Mouse (Mus musculus): ENCODE results near the gene Dppa3. TPM values are rescaled to one million over a fixed set of nuclear protein-coding genes. Genes with fewer than 3 reads are reported as not detected.
"Not testable (repeated sequence)": the region's sequence is repeated elsewhere in the genome, so short reads cannot be mapped to it uniquely, and the experiment has no call there.

Dppa3 gene
- polyA plus RNA-seq, 1 experiment from 2014 or later = not detected

DNA sequence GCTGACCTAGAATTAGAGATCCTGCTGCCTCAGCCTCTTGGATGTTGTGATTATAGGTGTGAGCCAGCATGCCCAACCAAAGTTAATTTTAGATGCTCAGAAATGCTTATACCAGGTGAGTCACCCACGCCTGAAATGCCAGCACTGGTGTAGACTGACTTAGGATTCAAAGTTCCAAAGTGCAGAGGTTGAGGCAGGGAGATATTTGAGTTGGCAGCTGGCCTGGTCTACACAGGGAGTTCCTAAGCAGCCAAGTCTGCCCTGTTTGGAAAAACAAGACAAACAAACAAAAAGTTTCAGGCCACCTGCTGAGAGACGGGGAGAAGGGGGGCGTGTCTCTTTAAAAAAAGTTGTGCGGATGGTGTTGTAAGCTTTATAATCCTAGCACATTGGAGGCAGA is 1.1 kb upstream of the Dppa3 start:
- H3K4me2 ChIP-seq (ENCODE audit: low read depth, low read length) = no peak overlapping the region
- H3K4me1 ChIP-seq (ENCODE audit: control insufficient read depth, insufficient read depth, low read length) = no peaks in the 10 kb centered on the region
- H3K27ac ChIP-seq (ENCODE audit: low read length) = no peak overlapping the region
- no peak for ATAC-seq (replicated peaks; ENCODE audit: extremely low read depth, insufficient read depth, low FRiP score)
- H3K9me3 ChIP-seq (replicated peaks; ENCODE audit: control insufficient read depth, low read length) = no peaks in the 10 kb centered on the region
- H3K9ac ChIP-seq (ENCODE audit: low read length) = no peak overlapping the region
- no peak overlapping the region for H3K4me3 ChIP-seq (ENCODE audit: low read length)
- WGBS = 69% methylated on average over 4 of the region's 4 CpGs
- no peaks in the 10 kb centered on the region for H3K36me3 ChIP-seq (ENCODE audit: control insufficient read depth, insufficient read depth)
- no peaks in the 10 kb centered on the region for H3K27me3 ChIP-seq (ENCODE audit: control insufficient read depth, insufficient read depth, low read length)

DNA sequence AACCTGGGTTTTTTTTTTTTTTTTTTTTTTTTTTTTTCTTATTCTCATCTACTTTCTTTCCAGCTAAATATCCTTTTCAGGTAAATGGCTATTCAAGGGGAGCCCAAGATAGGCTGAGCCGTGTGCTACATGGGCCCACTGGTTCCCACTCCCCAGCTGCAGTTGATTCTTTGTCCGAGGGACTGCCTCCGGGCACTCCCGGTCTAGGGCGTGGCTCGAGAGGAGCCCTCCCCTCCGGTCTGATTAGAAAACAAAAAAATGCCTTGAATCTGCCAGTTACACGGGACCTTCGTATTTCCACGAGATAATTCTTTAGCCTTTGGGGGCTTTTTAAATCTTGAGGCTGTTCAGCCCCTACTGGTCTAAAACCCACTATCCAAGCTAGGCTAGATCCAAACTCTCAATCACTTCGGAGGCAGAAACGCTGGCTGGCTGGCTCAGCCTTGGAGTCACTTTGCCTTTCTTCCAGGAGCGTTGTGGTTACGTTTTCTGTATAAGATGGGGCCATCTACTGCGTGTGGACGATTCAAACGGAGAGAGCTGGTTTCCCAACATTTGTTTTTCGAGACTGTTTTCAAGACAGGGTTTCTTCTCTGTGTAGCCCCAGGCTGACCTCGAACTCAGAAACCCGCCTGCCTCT is 1.4 kb downstream of the Dppa3 start:
- Histone ChIP-seq H3K27ac (ENCODE audit: low read length) (no peak overlapping the region), H3K36me3 (ENCODE audit: control insufficient read depth, insufficient read depth) (no peaks in the 10 kb centered on the region), H3K27me3 (ENCODE audit: control insufficient read depth, insufficient read depth, low read length) (no peaks in the 10 kb centered on the region), H3K4me1 (ENCODE audit: control insufficient read depth, insufficient read depth, low read length) (no peaks in the 10 kb centered on the region), H3K4me2 (ENCODE audit: low read depth, low read length) (peak overlapping the region; percentile 64), H3K4me3 (ENCODE audit: low read length) (peak overlapping the region; percentile 40), H3K9ac (ENCODE audit: low read length) (0 out of 2 replicates have a peak overlapping the region, but pooled peaks have one; percentile 6), H3K9me3 (replicated peaks; ENCODE audit: control insufficient read depth, low read length) (no peaks in the 10 kb centered on the region)
- ATAC-seq (replicated peaks; ENCODE audit: extremely low read depth, insufficient read depth, low FRiP score) = no peak
- WGBS = 21% methylated on average over 20 of the region's 20 CpGs

DNA sequence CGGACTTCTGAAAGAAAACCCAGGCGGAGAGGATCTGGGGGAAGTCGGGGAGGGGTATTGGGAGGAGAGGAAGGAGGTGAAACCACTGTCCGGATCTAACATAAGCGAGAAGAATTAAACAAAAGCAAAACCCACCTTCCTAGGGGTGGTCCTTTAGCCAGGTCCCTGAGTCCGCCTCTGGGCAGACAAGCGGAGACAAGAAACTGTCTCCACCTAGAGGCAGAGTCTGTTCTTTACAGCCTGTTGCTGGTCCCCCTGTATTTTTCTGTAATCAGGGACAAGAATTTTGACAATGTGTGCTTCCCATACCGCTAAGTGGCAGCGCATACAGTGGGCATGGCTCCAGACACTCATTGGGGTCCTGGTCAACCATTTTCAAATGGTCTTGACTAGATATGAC is 7.2 kb downstream of the Dppa3 start:
- H3K27ac ChIP-seq (ENCODE audit: low read length) = no peak overlapping the region
- H3K9ac ChIP-seq (ENCODE audit: low read length) = no peak overlapping the region
- no peaks in the 10 kb centered on the region for H3K27me3 ChIP-seq (ENCODE audit: control insufficient read depth, insufficient read depth, low read length)
- WGBS = 28% methylated on average over 9 of the region's 9 CpGs
- H3K36me3 ChIP-seq (ENCODE audit: control insufficient read depth, insufficient read depth) = no peaks in the 10 kb centered on the region
- no peaks in the 10 kb centered on the region for H3K9me3 ChIP-seq (replicated peaks; ENCODE audit: control insufficient read depth, low read length)
- H3K4me1 ChIP-seq (ENCODE audit: control insufficient read depth, insufficient read depth, low read length) = no peaks in the 10 kb centered on the region
- H3K4me2 ChIP-seq (ENCODE audit: low read depth, low read length) = no peak overlapping the region
- no peak overlapping the region for H3K4me3 ChIP-seq (ENCODE audit: low read length)
- ATAC-seq (replicated peaks; ENCODE audit: extremely low read depth, insufficient read depth, low FRiP score) = no peak

DNA sequence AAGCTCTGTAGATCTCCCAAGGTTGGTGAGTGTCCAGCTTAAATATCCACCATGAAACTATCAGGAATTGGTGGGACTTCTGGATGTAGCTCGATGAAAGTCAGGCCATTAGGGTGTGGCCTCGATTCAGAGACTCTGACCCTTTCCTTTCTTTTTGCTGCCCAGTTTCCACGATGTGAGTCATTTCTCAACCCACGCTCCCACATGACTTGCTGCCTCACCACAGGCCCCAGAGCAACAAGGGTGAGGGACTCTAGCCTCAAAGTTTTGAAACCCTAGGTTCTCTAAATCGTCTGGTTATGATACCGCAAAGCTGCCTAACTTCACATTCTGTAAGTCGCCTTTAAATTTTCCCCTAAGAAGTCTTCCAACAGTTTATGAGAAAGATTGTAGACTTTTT is 9.1 kb downstream of the Dppa3 start:
- H3K36me3 ChIP-seq (ENCODE audit: control insufficient read depth, insufficient read depth) = no peaks in the 10 kb centered on the region
- no peak overlapping the region for H3K27ac ChIP-seq (ENCODE audit: low read length)
- H3K4me2 ChIP-seq (ENCODE audit: low read depth, low read length) = no peak overlapping the region
- no peak overlapping the region for H3K4me3 ChIP-seq (ENCODE audit: low read length)
- no peaks in the 10 kb centered on the region for H3K4me1 ChIP-seq (ENCODE audit: control insufficient read depth, insufficient read depth, low read length)
- no peak overlapping the region for H3K9ac ChIP-seq (ENCODE audit: low read length)
- 76% methylated on average over 7 of the region's 7 CpGs for WGBS
- ATAC-seq (replicated peaks; ENCODE audit: extremely low read depth, insufficient read depth, low FRiP score) = no peak
- H3K27me3 ChIP-seq (ENCODE audit: control insufficient read depth, insufficient read depth, low read length) = no peaks in the 10 kb centered on the region
- H3K9me3 ChIP-seq (replicated peaks; ENCODE audit: control insufficient read depth, low read length) = no peaks in the 10 kb centered on the region

DNA sequence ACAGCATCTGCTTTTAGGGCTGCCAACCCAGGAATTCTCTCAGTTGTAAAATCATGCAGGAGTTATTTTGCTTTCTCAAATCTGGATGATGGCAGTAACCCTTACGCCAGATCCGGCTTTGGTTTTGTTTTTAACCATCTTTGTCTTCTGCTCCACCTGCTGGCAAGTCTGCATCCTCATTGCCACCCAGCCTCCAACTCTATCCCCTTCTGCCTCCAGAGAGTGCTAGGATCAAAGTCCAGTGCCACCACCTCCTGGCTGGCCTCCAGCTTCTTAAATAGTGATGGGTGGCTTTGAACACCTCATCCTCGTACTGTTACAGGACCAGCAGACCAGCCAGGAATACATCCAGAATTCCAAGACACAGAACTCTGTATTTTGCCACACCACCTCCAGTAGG is 10.5 kb downstream of the Dppa3 start:
- 78% methylated on average over 3 of the region's 3 CpGs for WGBS
- no peaks in the 10 kb centered on the region for H3K9me3 ChIP-seq (replicated peaks; ENCODE audit: control insufficient read depth, low read length)
- ATAC-seq (replicated peaks; ENCODE audit: extremely low read depth, insufficient read depth, low FRiP score) = no peak
- no peak overlapping the region for H3K9ac ChIP-seq (ENCODE audit: low read length)
- H3K4me1 ChIP-seq (ENCODE audit: control insufficient read depth, insufficient read depth, low read length) = no peaks in the 10 kb centered on the region
- H3K4me3 ChIP-seq (ENCODE audit: low read length) = no peak overlapping the region
- no peak overlapping the region for H3K4me2 ChIP-seq (ENCODE audit: low read depth, low read length)
- no peaks in the 10 kb centered on the region for H3K27me3 ChIP-seq (ENCODE audit: control insufficient read depth, insufficient read depth, low read length)
- H3K27ac ChIP-seq (ENCODE audit: low read length) = no peak overlapping the region
- H3K36me3 ChIP-seq (ENCODE audit: control insufficient read depth, insufficient read depth) = no peaks in the 10 kb centered on the region

DNA sequence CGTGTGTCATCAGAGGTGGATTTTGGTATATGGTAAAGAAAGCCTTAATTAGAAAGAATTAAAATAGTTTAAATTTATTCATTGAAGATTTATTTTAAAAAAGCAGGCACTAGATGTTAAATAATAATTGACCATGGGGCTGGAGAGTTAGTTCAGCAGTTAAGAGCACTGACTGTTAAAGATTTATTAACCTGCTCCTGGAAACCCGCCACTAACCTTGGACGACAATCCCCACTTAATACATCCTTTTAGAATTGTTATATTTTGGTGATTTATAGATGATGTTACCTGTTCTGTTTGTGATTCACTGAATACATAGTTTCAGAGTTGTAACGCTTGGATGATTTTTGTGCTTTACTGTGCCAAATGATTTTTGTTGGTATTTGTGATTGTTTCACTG is 11.4 kb downstream of the Dppa3 start:
- not testable (repeated sequence) for H3K9me3 ChIP-seq (replicated peaks; ENCODE audit: control insufficient read depth, low read length); H3K4me2 ChIP-seq (ENCODE audit: low read depth, low read length); H3K4me3 ChIP-seq (ENCODE audit: low read length); H3K4me1 ChIP-seq (ENCODE audit: control insufficient read depth, insufficient read depth, low read length); H3K27me3 ChIP-seq (ENCODE audit: control insufficient read depth, insufficient read depth, low read length); ATAC-seq (replicated peaks; ENCODE audit: extremely low read depth, insufficient read depth, low FRiP score); H3K27ac ChIP-seq (ENCODE audit: low read length); H3K36me3 ChIP-seq (ENCODE audit: control insufficient read depth, insufficient read depth); H3K9ac ChIP-seq (ENCODE audit: low read length)
- WGBS = 81% methylated on average over 4 of the region's 4 CpGs

DNA sequence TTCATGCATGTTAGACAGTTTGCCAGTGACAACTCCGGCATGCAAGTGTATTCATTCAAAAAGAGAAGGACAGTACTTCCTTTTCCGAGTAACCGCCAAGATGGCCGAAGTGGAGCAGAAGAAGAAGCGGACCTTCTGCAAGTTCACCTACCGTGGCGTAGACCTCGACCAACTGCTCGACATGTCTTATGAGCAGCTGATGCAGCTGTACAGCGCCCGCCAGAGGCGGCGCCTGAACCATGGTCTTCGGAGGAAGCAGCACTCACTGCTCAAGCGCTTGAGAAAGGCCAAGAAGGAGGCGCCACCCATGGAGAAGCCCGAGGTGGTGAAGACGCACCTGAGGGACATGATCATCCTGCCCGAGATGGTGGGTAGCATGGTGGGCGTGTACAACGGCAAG is 18.0 kb downstream of the Dppa3 start:
- WGBS = 86% methylated on average over 20 of the region's 21 CpGs

DNA sequence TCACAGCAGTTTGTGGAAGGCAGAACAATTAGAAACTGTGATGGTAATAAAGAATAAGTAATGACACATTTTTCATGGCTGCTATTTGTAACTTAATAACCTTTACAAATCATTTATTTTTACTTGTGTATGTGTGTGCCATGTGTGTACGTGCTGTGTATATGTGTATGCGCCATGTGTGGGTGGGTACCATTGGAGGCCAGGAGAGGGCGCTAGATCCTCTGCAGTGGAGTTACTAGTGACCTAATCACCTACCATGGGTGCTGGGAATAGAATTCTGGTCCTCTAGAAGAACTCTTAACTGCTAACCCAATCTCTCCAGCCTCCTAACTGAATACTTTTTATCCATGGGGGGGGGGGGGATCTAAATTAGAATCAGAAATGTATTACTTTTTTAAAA is 23.7 kb downstream of the Dppa3 start:
- ATAC-seq (replicated peaks; ENCODE audit: extremely low read depth, insufficient read depth, low FRiP score) = no peak
- Histone ChIP-seq H3K27ac (ENCODE audit: low read length) (no peak overlapping the region), H3K4me1 (ENCODE audit: control insufficient read depth, insufficient read depth, low read length) (no peaks in the 10 kb centered on the region), H3K9me3 (replicated peaks; ENCODE audit: control insufficient read depth, low read length) (no peaks in the 10 kb centered on the region), H3K27me3 (ENCODE audit: control insufficient read depth, insufficient read depth, low read length) (no peaks in the 10 kb centered on the region), H3K9ac (ENCODE audit: low read length) (no peak overlapping the region), H3K4me3 (ENCODE audit: low read length) (no peak overlapping the region), H3K4me2 (ENCODE audit: low read depth, low read length) (no peak overlapping the region), H3K36me3 (ENCODE audit: control insufficient read depth, insufficient read depth) (no peaks in the 10 kb centered on the region)
- WGBS = 73% methylated on average over 3 of the region's 3 CpGs

More for the DNA sequence above, 18.0 kb downstream of the Dppa3 start:
- H3K27me3 ChIP-seq (ENCODE audit: control insufficient read depth, insufficient read depth, low read length); H3K4me3 ChIP-seq (ENCODE audit: low read length); H3K36me3 ChIP-seq (ENCODE audit: control insufficient read depth, insufficient read depth); H3K4me2 ChIP-seq (ENCODE audit: low read depth, low read length); H3K4me1 ChIP-seq (ENCODE audit: control insufficient read depth, insufficient read depth, low read length); ATAC-seq (replicated peaks; ENCODE audit: extremely low read depth, insufficient read depth, low FRiP score); H3K9me3 ChIP-seq (replicated peaks; ENCODE audit: control insufficient read depth, low read length); H3K27ac ChIP-seq (ENCODE audit: low read length); H3K9ac ChIP-seq (ENCODE audit: low read length): not testable (repeated sequence)

DNA sequence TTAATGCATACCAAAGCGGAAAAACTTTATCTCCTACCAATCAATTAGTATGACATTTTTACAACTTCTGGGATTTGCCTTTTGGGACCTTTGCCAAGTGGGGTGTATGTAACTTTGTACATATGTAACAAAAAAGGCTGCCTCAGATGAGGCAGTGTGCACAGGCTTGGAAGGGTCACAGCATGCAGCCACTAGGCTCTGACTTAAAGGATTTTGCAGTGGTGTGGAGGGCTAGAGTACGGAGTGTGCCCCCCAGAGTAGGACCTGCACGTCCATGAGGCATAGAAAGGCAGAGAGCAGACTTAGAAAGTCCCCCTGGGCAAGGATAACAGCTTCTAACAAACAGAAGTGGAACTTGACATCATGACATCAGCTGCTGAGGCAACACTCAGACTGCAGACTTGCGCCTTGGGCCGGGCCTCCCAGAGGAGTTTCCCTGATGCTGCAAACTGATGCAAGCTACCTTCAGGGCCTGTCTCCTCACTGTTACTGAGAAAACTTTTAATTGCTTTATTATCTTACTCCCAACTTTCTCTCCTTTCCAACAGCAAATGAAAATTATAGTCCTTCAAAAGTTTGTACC is 24.3 kb downstream of the Dppa3 start:
- H3K4me2 ChIP-seq (ENCODE audit: low read depth, low read length) = no peak overlapping the region
- no peaks in the 10 kb centered on the region for H3K4me1 ChIP-seq (ENCODE audit: control insufficient read depth, insufficient read depth, low read length)
- no peak overlapping the region for H3K4me3 ChIP-seq (ENCODE audit: low read length)
- no peak overlapping the region for H3K27ac ChIP-seq (ENCODE audit: low read length)
- no peaks in the 10 kb centered on the region for H3K27me3 ChIP-seq (ENCODE audit: control insufficient read depth, insufficient read depth, low read length)
- no peaks in the 10 kb centered on the region for H3K9me3 ChIP-seq (replicated peaks; ENCODE audit: control insufficient read depth, low read length)
- no peaks in the 10 kb centered on the region for H3K36me3 ChIP-seq (ENCODE audit: control insufficient read depth, insufficient read depth)
- ATAC-seq (replicated peaks; ENCODE audit: extremely low read depth, insufficient read depth, low FRiP score) = no peak
- no peak overlapping the region for H3K9ac ChIP-seq (ENCODE audit: low read length)
- 66% methylated on average over 5 of the region's 5 CpGs for WGBS
